Mouse (Mus musculus): Measurements from ENCODE around the gene Mid1ip1.

Mid1ip1 gene

GRCm38 (mm10) chrX:10714696-10715140 is at the start of gene Mid1ip1:
Gene Mid1ip1, plus strand, starts transcription at chrX:10715013.
- DNase-seq (ENCODE audit: low read depth, low spot score), result no peak

DNA sequence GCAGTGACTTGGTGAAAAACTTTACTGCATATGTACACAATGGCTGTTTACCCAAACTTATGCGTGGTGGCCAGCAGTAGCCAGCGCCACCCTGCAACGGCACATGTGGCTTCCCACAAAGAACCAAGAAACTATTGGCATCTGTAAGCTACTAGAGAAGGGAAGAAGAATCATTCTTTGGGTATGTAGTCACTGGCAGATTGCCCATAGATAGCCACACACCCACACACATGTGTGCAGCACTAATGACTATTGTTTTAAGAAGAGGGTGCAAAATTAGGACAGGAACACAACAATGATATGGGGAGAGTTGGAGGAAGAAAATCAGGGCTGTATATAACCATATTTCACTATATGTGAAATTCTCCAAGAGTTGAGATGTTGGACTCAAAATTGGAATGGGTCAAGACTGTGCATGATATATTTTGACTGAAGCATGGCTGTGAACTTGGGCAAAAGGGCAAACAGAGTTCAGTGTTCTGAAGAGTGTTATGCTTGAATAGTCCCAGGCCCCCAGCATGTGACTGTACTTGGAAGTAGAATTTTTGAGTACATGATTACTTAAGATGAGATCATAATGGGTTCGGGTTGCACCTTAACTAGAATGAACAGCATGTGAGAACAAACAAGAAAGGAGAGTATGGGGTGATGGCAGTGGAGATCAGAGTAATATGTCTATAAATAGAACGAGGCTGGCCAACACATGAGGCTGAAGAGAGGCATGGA is 20.2 kb upstream of the Mid1ip1 start:
- no peak for DNase-seq (ENCODE audit: low read depth, low spot score)

GRCm38 (mm10) chrX:10706728-10707127 is 8.1 kb upstream of the Mid1ip1 start:
- DNase-seq (ENCODE audit: low read depth, low spot score), result no peak

- DNase-seq (ENCODE audit: low read depth, low spot score), result no peak
These were observed 775 bp upstream of the Mid1ip1 start for GRCm38 (mm10) chrX:10713839-10714637.

DNA sequence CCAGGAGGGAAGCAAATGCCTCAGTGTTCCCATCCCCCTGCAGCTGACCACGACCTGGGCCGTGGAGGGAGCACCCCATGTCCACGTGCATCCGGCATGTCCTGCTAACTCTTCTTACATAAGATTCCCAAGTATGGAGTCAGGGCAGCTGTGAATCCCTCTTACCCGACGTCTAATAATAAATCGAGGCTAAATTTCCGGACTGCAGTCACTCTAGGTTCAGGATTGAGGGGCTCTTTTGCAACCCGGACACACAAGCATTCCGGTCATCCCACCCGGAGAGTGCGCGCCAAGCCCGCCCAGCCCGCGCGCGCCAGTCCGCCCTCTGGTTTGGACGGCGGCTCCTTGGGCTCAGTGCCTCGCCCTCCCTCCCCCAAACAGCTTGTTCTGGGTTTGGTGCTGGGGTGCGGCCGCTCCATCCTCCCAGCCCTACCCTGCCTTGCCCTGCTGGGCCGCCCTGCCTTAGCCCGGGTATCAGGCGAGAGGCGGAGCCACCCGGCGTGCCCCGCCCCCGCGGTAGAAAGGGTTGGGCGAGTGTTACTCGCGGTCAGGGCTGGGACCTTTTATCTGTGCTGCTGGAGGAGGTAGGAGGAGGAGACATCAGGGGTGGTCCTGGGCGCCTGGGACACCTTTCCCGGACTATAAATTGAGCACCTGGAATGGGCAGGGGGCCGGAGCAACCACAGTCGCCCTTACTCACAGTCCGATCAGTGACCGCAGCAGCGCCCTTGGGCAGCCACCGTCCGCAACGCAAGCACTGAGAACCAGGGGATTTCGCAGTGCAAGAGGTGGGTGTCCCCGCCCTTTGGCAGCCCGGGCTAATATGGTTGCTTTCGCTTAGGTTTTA is 2.3 kb downstream of the Mid1ip1 start:
- DNase-seq (ENCODE audit: low read depth, low spot score), result no peak

GRCm38 (mm10) chrX:10718021-10718837 is 3.4 kb downstream of the Mid1ip1 start:
- no peak for DNase-seq (ENCODE audit: low read depth, low spot score)

DNA sequence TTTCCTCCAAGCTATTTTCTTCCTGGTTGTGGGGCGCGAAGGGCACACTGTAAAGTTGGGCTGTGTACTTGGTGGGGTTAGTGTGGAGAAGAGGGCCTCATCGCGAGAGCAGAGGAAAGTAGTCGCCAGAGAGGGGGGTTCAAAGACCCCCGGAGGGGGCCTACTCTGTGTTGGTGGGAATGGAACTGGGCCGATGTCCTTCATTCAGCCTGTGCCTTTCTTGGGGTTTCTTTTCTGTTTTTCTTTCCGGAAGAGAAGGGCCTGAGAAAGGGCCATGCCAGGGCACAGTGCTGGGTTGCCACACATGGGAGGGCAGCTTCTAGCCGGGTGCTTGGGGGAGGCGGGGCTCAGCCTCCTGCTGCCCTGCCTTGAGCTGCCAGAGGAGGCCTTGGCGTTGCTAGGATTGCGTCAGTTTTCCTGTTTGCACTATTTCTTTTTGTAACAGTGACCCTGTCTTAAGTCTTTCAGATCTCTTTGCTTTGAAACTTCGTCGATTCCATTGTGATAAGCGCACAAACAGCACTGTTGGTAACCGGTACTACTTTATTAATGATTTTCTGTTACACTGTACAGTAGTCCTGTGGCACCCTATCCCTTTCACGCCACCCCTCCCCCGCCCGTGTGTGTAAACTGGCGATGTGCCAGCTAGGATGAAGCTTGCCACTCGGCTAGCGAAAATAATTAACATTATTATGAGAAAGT is 4.2 kb downstream of the Mid1ip1 start:
- no peak for DNase-seq (ENCODE audit: low read depth, low spot score)

DNA sequence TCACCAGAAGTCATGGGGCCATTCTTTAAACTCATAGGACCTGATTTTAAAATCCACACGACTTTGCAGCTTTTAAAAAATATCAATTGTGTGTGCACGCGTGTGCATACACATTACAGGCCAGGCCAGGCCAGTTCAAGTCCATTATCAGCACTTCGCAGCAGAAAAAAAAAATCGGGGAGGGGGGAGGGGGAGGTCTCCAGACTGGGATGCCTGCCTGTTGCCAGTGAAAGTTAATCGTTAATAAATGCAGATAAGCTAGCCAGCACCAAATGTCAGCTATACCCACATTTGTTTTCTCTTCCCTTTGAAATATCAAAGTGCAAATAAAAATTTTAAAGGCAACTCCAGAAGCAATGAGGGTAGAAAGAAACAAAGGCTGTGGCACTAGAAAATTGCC is 5.6 kb downstream of the Mid1ip1 start:
- DNase-seq (ENCODE audit: low read depth, low spot score), result no peak

DNA sequence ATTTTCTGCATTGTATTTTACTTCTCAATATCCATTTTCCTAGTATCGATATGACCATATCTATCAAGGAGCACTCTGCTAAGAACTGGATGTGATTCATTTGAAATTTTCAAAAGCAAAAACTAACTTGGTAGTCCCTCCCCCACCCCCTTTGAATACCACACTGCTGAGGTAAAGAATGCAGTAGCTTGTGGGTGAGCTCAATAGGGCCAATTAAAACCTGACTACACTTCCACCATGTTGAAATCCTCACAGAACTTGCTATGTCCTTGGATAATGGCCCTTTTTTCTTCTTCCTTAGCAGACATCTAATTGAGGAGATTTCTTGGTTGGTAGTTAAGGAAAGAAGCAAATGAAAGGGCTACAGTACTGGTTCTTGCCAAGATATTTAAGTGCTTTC is 9.8 kb downstream of the Mid1ip1 start:
- no peak for DNase-seq (ENCODE audit: low read depth, low spot score)

DNA sequence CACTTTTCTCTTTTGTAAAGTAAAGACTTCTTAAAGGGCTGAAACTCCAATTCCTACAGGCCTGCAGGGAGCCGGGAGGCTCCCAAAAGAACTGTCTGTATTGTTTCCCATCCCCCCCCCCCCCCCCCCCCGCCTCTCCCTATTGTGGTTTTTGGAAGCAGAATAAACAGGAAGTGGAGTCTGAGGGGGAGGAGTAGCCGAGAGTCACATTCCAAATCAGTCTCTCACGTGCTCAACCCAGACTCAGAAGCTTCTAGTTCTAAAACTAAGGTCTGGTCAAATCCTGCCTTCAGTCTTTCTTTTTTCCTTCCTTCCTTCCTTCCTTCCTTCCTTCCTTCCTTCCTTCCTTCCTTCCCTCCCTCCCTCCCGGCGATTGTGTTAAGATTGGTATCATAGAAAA is 14.7 kb downstream of the Mid1ip1 start:
- DNase-seq (ENCODE audit: low read depth, low spot score), result no peak

DNA sequence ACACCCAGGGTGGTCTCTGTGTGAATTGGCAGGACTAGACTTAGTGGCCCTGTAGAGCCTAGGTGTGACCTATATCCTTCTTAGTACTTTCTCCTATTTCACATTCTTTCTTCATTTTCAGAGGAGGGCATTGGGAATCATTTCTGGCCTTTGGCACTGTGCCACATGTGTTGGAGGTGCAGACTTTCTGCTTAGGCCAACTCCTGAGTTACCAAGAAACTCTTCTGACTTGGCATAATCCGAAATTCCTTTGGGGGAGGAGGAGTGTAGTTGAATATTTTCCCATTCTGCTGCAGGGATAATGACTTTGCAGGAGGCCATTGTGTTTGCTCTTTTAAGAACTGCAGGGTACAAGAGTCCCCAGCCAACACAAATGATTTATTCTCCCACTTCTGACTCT is 19.6 kb downstream of the Mid1ip1 start:
- DNase-seq (ENCODE audit: low read depth, low spot score), result no peak

GRCm38 (mm10) chrX:10734874-10735273 is 20.1 kb downstream of the Mid1ip1 start:
- DNase-seq (ENCODE audit: low read depth, low spot score), result no peak

GRCm38 (mm10) chrX:10758866-10759265 is 44.1 kb downstream of the Mid1ip1 start:
- no peak for DNase-seq (ENCODE audit: low read depth, low spot score)

GRCm38 (mm10) chrX:10763476-10764016 is 48.7 kb downstream of the Mid1ip1 start:
- no peak for DNase-seq (ENCODE audit: low read depth, low spot score)

Data from WW6 (cell line).